Mouse (Mus musculus) testis, postnatal 14 days (tissue): Measurements from ENCODE around the gene Podnl1.

Experiments used
- DNase-seq: peaks from one replicate; pipeline ENCODE4 v3.0.0; 2021; ENCODE audit warnings: low spot score

Podnl1 gene

DNA sequence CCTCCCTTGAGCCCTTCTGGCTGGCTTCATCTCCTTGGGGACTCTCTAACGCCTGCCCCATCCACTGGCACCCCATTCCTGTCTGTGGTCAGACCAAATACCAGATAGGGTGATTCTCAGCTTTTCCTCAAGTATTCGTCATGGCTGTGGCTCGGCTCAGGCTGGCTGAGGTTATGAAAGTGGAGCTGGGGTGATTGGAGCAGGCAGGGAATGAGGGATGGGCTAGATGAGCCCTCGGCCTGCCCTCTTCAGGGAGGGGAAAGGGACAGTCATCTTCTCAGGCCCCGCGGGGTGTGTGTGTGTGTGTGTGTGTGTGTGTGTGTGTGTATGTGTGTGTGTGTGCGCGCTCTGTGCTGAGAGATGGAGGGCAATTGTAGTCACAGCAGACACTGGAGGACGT lies at the start of gene Podnl1:
Gene Podnl1 (plus strand): TSS at position 334 of the 400 bp plus-strand sequence.
- DNase-seq, result no peak

DNA sequence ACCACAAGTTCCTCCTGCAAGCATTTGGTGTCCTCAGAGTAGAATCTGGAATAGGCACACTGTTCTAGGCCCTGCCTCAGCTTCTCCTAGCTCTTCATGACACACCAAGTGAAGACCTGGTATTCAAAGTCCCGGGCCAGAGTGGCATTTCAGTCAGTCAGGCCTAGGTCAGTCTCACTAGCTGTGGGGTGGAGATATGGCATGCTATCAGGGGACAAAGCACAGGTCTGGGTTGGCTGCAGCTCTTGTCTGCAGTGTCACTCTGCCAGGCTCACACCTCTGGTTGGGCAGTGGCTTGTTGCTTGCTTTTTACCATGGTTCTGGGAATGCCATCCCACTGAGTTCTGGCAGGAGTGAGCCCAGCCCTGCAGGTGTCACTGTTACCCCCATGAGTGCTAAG lies 49.4 kb upstream of the Podnl1 start:
- DNase-seq, result no peak

DNA sequence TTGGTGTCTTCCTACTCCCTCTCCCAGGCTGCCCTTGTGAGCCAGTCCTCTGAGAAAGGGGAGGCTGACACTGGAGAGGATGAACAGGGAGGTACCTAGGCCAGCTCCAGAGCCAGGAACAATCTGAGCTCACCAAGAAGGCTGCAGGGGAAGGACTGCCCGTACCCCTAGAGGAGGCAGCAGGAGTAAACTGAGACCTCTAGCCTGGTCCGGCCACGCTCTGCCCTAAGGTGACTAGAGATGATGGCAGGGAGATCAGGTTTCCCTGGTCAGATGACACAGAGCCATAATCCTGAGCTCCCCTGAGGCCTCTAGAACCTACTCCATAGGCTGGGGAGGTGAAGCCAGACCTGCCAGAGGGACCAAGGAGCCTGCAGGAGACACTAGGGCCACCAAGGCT lies 48.9 kb upstream of the Podnl1 start:
- DNase-seq, result no peak

DNA sequence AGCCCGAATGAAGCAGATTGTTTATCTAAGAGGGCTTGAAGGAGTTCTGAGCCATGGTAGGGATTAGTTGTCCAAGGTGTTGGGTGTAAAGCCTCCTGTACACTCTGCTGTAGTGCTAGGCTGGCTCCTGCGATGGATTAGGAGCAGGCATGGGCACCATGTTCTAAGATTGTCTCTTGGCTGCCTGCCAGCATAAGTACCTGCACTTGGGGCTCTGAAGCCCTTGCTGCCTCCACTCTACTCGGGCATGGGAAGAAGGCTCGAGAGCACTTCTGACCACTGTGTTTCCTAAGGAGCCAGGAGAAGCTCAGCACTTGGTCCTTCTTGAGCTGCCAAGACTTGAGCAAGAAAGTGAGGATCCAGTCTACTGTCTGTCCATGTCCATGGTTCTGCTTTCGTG lies 46.6 kb upstream of the Podnl1 start:
- DNase-seq, result no peak

DNA sequence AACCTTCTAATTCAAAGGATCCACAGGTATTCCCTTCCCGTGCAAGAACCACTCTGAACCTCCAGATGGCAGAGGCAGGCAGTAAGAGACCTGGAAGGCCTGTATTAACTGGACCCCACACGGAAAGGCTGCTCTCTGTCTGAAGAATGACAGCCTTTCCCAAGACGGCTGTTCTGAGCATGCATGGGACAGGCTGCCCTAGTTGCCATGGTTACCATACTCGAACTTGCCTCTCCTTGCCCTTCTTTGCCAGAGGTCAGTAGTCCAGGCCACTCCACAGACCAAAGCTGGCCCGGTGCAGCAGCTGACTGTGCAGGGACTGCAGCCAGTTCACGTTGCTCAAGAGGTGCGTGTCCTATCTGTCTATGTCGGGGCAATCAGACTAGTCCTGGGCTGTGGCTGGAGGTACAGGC lies 42.0 kb upstream of the Podnl1 start:
- no peak for DNase-seq

DNA sequence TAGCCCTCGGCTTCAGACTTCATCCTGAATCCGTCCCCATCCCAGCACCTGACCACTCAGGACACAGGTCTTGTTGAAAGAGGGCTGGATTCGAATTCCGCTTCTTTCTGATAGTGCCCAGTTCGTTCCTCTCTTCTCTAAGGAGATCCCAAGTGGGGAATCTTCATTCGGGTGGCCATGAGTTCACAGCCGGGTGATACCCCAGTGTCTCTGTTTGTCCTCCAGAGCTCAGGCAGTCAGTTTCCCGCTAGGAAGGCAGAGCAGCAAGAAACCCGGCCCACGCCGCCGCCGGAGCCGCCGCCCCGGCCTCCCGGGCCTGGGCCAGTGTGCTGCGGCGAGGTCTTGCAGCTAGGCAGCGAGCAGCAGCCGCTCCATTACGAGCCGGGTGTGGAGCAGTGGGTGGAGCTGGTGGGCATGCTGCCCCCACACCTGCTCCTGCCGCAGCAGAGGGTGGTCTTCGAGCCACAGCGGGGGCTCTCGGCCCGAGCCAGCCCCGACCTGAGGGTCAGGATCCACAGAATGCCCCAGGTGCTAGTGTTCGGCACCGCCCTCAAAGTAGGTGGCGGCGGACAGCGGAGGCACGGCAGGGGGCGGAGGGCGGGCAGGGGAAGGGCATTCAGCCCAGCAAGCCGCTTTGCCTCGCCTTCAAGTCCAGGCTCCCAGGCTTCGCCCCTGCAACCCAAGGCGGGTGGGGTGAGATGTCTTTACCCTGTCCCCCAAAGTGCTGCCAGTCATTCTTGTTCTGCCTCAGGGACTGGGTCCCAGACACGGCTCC lies 41.3 kb upstream of the Podnl1 start:
- no peak for DNase-seq

DNA sequence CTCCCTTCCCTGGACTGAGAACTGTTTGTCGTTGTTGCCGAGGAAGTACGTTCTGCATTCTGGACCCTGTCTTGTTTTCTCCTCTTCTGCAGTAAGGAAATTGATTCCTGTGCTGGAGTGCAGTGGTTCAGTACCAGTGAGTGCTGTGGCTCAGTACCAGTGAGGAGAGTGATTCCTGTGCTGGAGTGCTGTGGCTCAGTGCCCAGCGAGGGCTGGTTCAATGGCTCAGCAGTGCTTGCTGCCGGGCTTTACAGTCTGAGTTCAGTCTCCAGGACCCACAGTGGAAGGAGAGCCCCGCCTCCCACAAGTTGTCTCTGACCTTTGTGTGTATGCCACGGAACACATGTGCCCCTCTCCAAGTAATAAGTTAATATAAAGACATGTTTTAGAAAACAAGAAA lies 38.6 kb upstream of the Podnl1 start:
- no peak for DNase-seq

DNA sequence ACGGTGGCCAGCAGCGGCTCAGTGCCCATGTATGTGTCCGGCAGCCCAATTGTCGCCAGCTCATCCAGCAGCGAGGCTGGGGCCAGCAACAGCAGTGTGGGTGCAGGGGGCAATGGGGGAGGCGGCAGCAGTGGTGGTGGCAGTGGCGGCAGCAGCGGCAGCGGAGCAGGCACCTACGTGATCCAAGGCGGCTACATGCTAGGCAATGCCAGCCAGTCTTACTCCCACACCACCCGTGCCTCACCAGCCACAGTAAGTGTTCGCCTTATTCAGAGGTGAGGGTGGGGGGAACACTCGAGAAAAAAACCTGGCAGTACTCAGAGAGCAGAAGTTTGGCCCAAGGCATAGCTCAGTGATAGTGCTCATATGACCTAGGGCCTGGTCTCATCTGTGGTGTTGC lies 38.0 kb upstream of the Podnl1 start:
- DNase-seq, result no peak

DNA sequence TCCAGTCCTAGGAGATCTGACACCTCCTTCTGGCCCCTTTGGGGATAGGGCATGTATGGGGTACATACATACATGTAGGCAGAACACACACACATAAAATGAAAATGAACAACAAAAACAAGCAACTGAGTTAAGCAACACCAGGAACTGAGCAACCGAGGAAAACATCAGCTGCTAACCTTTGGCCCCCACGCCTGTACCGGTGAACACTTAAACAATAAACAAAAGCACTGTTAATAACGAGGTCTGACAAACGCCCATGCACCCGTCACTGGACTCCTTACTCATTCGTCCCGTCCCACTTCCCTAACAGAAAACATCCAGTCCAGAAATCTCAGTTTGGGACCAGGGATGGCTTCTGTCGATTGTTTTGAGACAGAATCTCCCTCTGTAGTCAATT lies 36.5 kb upstream of the Podnl1 start:
- no peak for DNase-seq

DNA sequence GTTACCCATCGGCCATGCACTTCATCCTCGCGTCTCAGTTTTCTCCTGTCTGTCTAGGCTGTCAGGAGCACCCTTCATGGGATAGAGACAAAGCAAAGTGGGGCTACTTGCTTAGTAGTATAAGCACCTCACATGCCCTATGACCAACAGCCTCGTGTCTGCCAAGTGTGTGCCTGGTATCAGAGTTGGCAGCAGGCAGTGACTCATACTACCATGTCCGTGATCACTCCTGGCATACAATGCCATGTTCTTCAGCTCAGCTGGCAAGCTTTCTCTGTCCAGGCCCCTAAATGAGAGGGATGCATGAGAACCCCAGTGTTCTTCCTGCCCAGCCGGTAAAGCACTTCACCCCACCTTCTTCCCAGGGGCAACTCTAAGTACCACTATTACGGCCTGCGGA lies 35.2 kb upstream of the Podnl1 start:
- DNase-seq, result no peak

DNA sequence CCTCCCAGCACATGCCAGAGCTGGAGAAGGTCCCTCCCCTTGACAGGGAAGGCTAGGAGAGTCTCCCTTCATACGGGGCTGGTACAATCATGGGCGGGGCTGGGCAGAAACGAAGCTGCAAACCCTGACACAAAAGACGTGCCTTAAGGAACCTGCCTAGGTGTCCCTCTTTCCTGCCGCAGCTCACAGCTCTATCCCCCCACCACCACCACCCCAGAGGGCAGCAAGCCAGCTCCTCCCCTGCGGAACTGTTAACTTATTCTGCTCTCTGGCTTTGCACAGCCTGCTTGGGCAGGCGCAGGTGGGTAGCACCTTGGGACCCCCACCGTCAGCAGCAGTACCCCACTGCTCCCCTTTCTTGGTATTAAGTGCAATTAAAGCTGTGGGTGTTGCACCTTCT lies 29.7 kb upstream of the Podnl1 start:
- no peak for DNase-seq

DNA sequence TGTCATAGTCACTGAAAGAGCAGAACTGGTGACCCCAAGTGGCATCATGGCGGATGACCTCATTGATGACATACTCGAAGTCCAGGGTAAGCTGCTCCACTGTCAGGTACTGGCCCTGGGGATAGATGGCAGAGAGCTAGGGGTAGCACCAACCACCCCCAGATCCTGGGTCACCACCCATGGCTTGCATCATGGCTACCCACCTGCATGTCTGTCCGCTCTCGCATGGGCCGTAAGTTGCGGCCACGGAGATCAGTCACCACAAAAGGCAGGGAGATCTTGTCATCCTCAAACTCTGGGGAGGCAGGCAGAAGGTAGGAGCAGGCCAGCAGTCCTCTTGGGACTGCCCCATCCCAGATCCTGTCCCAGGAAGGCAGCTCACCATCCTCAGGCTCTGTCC lies 27.4 kb upstream of the Podnl1 start:
- no peak for DNase-seq

DNA sequence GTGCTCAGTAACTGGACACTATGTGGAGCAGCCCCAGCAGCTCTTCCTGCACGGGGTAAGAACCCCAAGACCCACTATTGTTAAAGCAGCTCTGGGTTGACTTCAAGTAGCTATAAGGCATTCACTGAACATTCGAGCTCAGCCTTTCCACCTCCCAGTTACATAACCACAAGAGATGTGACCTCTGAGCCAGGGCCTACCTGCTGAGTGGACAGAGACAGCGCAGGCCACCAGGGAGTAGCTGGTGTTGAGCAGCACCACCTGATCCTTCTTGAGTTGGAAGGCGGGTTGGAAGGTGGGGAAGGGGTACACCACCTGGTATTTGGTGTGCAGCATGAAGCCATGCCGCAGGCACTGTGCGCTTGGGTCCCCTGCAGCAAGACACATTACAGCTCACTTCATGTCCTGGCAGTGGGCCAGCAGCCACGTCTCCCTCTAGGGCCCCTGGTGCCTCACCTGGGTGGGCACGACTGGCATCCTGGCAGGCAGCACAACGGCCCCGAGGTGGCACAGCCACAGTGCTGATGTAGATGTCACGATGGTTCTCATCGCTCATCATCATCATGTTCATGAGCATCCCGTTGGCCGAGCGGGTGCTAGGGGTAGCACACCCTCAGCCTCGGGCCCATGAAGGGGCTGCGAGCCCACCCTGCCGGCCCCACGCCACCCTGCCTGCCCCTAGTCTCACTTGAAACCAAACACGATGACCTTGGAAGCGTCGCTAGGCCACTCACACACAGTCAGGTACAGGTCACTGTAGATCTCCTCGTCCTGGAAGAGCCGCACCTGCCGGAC lies 24.1 kb upstream of the Podnl1 start:
- no peak for DNase-seq

DNA sequence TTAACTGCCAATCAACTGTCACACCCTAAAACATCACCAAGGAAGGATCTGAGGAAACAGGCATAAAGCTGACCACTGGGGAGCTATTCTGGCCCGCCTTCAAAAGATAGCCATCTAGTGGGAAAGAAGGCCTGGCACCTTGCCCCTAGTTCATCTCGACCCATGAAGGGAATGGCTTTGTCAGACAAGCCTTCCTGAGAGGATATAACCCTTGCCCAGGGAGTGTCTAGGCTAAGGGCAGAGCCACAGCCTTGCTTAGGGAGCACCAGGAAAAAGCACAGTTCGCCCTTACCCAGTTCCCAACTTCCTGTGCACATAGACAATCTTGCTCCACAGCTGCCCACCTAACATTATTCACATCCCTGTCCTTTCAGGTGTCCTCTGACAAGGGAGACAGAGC lies 22.2 kb upstream of the Podnl1 start:
- DNase-seq, result no peak

DNA sequence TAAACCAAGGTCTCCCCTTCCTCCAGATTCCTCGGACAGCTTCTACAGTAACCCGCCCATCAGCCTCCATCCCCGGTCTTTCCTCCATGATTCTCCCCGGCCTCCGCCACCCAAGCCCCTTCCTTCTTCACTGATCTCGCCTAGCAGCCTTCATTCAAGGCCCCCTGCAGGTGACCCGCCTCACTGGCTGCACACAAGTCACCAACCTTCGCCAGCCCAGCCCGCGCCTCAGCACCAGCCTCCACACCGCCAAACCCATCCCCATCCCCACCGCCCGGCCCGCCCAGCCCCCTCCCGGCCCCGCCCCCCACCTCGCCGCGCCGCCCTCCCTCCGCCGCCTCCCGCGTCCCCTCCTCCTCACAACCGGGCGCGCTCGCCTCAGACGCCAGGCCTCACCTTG lies 21.6 kb upstream of the Podnl1 start:
- peak; percentile 71 for DNase-seq

DNA sequence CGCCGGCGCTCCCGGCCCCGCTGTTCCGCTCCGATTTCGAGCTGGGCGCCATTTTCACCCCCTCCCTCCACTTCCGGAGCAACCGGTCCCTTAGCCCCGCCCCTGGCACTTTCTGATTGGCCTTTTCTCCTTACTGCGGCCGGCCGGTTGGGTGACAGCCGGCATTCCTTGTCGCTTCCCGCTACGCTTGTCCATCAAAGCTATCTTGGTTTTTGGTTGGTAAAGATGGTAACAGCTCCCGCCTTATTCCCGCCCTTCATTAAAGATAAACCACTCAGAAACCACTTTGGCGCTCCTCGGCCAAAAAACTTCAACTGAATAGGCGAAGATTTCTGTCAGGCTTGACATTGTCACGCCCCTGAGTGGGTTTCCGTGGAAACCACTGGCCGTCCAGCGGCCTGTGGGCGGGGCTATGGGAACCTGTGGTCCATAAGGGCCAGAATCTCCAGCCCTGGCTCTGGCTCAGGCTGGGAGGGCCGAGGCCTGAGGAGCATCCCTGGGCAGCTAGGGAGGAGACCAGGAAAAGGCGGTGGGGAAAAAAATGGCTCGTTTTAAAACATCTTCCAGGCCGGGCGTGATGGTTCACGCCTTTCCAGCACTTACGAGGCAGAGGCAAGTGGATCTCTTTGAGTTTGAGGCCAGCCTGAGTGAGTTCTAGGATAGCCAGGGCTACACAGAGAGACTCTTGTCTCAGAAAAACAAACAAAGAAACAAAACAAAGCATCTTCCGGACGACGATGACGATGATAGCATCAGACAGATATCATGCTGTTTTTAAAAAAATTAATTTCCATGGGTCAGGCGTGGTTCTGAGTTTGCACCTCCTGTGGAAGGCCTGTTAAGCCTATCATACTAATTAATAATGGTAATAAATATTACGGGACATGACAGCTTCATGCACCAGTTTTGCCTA lies 20.8 kb upstream of the Podnl1 start, which contains the start of gene Dcaf15:
Gene Dcaf15 (minus strand): TSS at position 72 of the 913 bp plus-strand sequence.
- peak; percentile 99 for DNase-seq

DNA sequence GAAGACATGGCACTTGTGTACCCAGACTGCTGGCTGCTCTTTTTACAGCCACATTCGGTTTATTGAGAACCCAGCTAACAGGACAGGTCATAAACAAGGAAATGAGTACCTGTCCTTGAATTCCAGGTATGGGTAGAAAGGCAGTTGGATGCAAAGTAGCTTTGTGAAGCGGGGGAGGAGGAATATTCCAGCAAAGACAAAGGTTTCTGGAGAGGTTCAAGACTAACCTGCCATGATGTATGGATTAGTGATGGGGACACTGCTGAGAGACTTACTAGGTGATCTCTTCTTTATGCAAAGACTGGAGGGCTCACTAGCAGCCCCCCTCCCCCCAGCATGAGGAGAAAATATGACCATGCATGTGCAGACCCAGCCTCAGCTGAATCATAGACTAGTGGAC lies 20.1 kb upstream of the Podnl1 start:
- no peak for DNase-seq

DNA sequence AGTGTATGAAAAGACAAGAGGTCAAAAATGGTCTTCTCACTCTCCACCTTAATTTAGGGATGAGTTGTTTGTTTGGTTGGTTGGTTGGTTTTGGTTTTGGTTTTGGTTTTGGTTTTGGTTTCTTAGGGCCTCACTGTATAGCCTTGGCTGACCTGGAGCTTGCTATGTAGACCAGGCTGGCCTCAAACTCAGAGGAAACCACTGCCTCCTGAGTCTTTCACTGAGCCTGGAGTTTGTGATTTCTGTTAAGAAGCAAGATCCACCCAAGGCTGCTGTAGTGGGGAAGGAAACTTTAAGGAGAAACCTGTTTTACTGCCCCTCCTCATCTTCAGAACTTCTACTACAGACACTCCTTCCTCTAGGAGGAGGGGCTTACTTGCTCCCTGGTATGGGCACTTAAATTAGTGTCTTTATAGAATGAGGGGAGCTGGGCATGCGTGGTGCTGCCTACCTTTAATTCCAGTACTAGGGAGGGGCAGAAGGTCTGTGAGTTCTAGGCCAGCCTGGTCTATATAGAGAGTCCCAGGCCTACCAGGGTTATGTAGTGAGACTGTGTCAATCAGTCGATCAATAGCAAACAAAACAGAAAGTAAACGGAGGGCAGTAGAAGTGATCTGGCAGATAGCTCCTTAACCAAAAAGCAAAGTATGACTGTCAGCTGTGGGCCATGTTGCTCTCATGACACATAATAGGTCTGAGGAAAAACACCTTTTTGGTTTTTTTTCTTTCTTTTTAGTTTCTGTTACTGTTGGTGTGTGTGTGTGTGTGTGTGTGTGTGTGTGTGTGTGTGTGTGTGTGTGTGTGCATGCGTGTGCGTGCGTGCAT lies 19.4 kb upstream of the Podnl1 start:
- no peak for DNase-seq

DNA sequence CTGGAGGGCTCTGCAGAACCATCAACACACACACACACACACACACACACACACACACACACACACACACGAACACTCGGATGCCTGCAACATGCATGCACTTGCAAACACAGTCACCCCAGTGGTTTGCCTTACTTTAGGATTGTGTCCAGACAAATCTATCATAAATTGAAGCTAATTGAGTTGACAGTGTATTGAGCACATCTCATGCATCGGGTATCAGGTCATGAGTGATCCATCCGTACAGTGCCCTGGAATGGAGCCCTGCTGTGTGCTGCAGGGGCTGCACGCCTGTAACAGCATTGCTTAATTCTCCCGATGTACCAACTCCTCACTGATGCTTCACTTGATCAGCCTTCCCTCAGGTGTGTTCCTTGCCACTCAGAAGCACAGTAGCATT lies 10.1 kb upstream of the Podnl1 start:
- DNase-seq, result no peak

DNA sequence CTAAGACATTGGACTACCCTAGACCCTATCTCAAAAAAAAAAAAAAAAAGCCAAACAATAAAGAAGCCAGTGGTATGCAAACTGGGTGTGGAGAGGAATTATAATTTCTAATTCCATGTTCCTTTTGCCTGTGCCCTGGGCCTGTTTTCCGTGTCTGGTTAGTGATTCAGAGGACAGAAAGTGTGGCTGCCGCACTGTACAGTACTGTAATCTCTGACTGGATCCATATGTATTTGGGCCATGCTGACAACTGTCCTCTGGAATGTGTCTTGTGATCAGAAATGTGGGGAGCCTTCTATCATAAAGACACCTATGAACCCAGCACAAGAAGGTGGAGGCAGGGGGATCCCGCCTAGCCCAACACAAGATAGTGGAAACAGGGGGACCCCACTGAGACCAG lies 3.6 kb upstream of the Podnl1 start:
- DNase-seq, result no peak

DNA sequence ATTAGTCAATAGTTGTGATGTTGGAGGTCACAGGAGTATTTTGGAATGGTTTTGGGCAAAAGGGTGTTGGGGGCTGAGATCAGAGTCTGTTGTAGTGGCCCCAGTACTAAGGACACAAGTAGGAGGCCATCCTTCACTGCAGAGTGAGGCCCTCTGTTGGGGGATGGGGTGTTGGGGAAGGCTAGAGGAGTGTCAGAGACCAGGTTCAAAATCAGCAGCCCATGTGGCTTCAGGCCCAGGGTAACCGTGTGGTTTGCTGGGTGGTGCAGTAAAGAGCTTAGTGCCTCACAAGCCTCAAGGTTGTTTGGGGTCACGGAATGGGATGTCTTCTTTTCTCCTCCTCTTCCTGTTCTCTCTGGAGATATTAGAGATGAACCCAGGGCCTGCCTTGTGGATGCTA lies 953 bp downstream of the Podnl1 start:
- DNase-seq, result no peak
